Mouse (Mus musculus) embryonic fibroblast, embryonic 13.5 days (primary cell): Measurements from ENCODE around the gene Ctsl.

ENCODE experiments used
- CTCF ChIP-seq: IDR thresholded peaks from 2 replicates; pipeline ENCODE4 v1.5.1; 2011; ENCODE audit warnings: mild to moderate bottlenecking, control low read depth, low read length, moderate library complexity, borderline replicate concordance; ENCODE audit not compliant: insufficient read depth
- POLR2A ChIP-seq: IDR thresholded peaks from 2 replicates; pipeline ENCODE4 v1.6.1; 2011; ENCODE audit warnings: low read depth, mild to moderate bottlenecking, control low read depth, low read length, moderate library complexity

GRCm38 (mm10) chr13:64400801-64401361 lies 30.2 kb upstream of the Ctsl start:
- no peak for TF ChIP-seq CTCF
- TF ChIP-seq POLR2A: no peak
